Mouse (Mus musculus) hindbrain, embryonic 13.5 days (tissue): ENCODE measurements around the gene Ren1. TPM values are rescaled to one million over a fixed set of nuclear protein-coding genes. Genes with fewer than 3 reads are reported as not detected.

ENCODE experiments used
- ATAC-seq: fragments of 200-750 bp; cut with Nextera tagmentation; 2 replicates; pipeline ENCODE4 v1.8.0; 2017; ENCODE audit warnings: moderate TSS enrichment; ENCODE audit not compliant: low FRiP score
- H3K27ac ChIP-seq: fragments of 300-500 bp; sonication (generic); 2 replicates; pipeline ENCODE4 v1.5.1; 2015; ENCODE audit warnings: inconsistent platforms, mild to moderate bottlenecking, moderate library complexity
- H3K27me3 ChIP-seq: fragments of 300-500 bp; sonication (generic); 2 replicates; pipeline ENCODE4 v1.6.1; 2015; ENCODE audit warnings: mild to moderate bottlenecking, inconsistent platforms
- H3K36me3 ChIP-seq: fragments of 300-500 bp; sonication (generic); 2 replicates; pipeline ENCODE4 v1.6.1; 2015; ENCODE audit warnings: mild to moderate bottlenecking, inconsistent platforms
- H3K4me1 ChIP-seq: fragments of 300-500 bp; sonication (generic); replicated peaks from 2 replicates; pipeline ENCODE4 v1.6.1; 2015; ENCODE audit warnings: inconsistent platforms
- H3K4me2 ChIP-seq: fragments of 300-500 bp; sonication (generic); 2 replicates; pipeline ENCODE4 v1.6.1; 2015; ENCODE audit warnings: inconsistent platforms, mild to moderate bottlenecking, moderate library complexity
- H3K4me3 ChIP-seq: fragments of 300-500 bp; sonication (generic); 2 replicates; pipeline ENCODE4 v1.5.1; 2015; ENCODE audit warnings: mild to moderate bottlenecking, inconsistent platforms
- H3K9ac ChIP-seq: fragments of 300-500 bp; sonication (generic); 2 replicates; pipeline ENCODE4 v1.6.1; 2015; ENCODE audit warnings: mild to moderate bottlenecking, inconsistent platforms
- H3K9me3 ChIP-seq: fragments of 300-500 bp; sonication (generic); 2 replicates; pipeline ENCODE4 v1.6.1; 2016; ENCODE audit warnings: inconsistent platforms
- WGBS: fragments of 180-500 bp; shearing (Covaris S2); methylation state at CpG from one replicate; pipeline ENCODE4 v1.1.7; 2015; 5-methylcytosine and 5-hydroxymethylcytosine counted together
- polyA plus RNA-seq: library from polyadenylated mRNA; unstranded; fragments of >200 nt; fragmentation: Nextera tagmentation; extraction: Ambion mirVana; gene quantifications from 2 replicates; pipeline ENCODE4 v1.2.1, GENCODE M21; 2015

The Ren1 gene
- polyA plus RNA-seq = 3.7 and 4.2 TPM in 2 replicates

DNA sequence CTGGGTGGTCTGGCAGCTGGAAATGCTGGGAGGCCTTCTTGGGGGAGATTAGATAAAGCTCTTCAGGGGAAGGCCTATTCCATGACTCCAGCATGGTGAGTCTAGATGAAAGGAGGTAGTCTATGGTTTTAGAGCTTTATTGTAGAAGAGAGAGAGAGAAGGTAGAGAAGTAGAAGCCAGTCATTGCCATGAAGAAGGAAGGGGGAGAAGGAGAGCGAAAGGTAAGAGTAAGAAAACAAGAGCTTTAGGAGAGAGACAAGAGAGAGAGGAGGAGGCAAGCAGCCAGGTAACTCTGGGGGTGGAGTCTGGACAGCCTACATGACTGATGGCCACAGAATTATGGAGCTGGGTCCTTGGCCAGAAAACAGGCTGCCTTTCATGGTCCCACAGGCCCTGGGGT is at the start of gene Ren1:
Ren1 (plus strand) TSS at position 301 of the 400 bp plus-strand sequence.
- Histone ChIP-seq H3K27me3 (peaks cover 8% of the 10 kb centered on the region), H3K4me1 (peaks cover 17% of the 10 kb centered on the region), H3K9me3 (no peaks in the 10 kb centered on the region), H3K27ac (no peak within 1 kb of the TSS), H3K9ac (no peak within 1 kb of the TSS), H3K4me3 (no peak within 1 kb of the TSS), H3K36me3 (no peaks in the 10 kb centered on the region), H3K4me2 (no peak within 1 kb of the TSS)
- no peak for ATAC-seq
- 94% methylated on average over 1 of the region's 1 CpGs for WGBS

DNA sequence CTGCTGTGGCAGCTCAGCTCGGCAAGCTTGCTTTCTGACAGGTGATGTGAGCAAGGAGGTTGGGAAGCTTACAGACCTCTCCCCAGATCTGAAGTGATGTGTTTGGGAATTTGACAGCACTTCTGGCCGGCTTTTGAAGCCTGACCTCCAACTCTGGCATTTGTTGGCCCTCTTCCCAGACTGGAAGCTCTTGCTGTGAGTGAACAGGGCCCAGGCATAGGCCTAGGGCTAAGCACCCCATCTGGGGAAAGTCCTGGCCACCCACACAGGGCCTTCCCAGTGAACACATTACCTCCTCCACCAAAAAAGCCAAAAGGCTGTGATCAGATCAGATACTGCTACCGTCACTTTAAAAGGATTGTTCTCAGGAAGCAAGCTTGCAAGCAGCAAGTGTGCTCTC is 47.8 kb upstream of the Ren1 start:
- 52% methylated on average over 3 of the region's 3 CpGs for WGBS
- Histone ChIP-seq H3K9me3 (no peaks in the 10 kb centered on the region), H3K9ac (no peak overlapping the region), H3K27ac (peak overlapping the region; percentile 26; the same call in 1 of the 2 replicates), H3K4me2 (no peak overlapping the region), H3K36me3 (peaks cover 35% of the 10 kb centered on the region), H3K4me1 (peaks cover 27% of the 10 kb centered on the region), H3K27me3 (no peaks in the 10 kb centered on the region), H3K4me3 (no peak overlapping the region)
- no peak for ATAC-seq

DNA sequence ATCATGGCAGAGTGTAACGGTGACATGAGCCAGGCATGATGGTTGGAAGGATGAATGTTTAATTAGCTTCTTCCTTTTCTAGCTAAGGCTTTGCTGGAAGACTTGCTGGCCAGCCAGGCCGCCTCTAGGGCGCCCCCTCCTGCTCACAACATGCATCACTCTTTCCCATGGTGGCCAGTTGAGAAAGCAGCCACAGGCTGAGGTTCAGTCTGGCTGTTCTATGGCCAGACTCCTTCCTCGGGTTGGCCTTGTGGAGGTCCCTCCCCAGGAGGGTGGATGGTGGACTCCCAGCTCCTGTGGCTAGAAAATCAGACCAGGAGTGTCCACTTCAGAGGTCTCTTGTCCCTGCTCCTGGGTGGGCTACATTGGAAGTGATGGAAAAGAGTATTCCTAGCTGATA is 43.5 kb upstream of the Ren1 start:
- no peaks in the 10 kb centered on the region for H3K27me3 ChIP-seq
- WGBS = 3% methylated on average over 4 of the region's 4 CpGs
- no peak overlapping the region for H3K4me3 ChIP-seq
- no peak overlapping the region for H3K4me2 ChIP-seq
- peaks cover 18% of the 10 kb centered on the region for H3K4me1 ChIP-seq
- peaks cover 8% of the 10 kb centered on the region for H3K36me3 ChIP-seq
- H3K27ac ChIP-seq = 0 out of 2 replicates have a peak overlapping the region, but pooled peaks have one; percentile 35
- H3K9ac ChIP-seq = no peak overlapping the region
- no peak for ATAC-seq
- no peaks in the 10 kb centered on the region for H3K9me3 ChIP-seq

DNA sequence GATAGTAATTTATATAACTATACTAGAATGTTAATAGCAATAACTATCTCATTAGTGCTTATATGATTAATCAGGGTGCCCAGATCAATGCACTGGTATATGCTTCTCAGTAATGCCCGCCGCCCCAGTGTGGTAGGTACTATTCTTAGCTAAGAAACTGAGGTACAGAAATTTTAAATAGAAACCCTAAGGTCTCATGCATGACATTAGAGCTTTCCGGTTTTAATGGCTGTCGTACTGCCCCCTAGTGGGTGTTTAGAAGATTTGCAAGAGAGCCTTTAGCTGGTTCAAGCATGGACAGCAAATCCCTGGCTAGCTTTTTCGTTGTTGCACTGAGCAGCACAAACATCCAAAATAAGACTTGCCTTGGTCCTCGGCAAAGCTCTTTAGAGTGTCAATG is 43.0 kb upstream of the Ren1 start:
- no peak overlapping the region for H3K27ac ChIP-seq
- H3K9ac ChIP-seq = no peak overlapping the region
- H3K9me3 ChIP-seq = no peaks in the 10 kb centered on the region
- H3K4me1 ChIP-seq = peaks cover 18% of the 10 kb centered on the region
- H3K36me3 ChIP-seq = peaks cover 3% of the 10 kb centered on the region
- ATAC-seq = no peak
- WGBS = 16% methylated on average over 6 of the region's 6 CpGs
- H3K4me2 ChIP-seq = no peak overlapping the region
- no peaks in the 10 kb centered on the region for H3K27me3 ChIP-seq
- no peak overlapping the region for H3K4me3 ChIP-seq

DNA sequence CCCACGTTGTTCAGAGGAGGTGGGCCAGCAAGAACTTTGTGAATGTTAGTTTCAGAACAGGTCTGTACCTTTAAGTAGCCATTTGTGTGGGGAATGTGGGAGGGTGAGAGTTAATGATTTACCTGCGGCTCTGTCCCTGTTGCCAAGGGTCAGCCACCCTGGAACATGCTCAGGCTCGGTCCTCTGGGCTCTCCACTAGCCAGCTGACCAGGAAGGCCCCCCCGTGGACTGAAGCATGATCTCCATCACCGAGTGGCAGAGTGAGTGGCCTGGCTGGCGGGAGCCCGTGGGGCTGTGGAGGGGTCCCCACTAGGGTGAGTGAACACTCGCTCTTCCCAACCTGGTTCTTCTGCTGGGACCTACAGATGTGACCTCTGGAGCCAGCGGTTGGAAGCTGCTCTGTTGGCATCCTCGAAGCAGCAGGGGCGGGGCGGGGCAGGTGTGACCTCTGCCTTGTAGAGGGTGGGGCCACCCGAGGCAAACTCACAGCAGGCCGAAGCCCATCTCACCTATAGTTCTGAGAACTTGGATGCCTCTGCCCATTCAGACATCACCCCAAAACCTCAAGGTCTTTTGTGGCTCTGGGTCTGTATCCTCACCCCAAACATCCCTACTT is 40.5 kb upstream of the Ren1 start, which contains the start of gene Golt1a:
Golt1a (plus strand) TSS at position 149 of the 616 bp plus-strand sequence.
- Histone ChIP-seq H3K4me1 (peaks cover 22% of the 10 kb centered on the region), H3K4me2 (no peak within 1 kb of the TSS), H3K9me3 (no peaks in the 10 kb centered on the region), H3K27me3 (no peaks in the 10 kb centered on the region), H3K27ac (no peak within 1 kb of the TSS), H3K9ac (no peak within 1 kb of the TSS), H3K4me3 (no peak within 1 kb of the TSS), H3K36me3 (no peaks in the 10 kb centered on the region)
- ATAC-seq = no peak
- WGBS = 51% methylated on average over 12 of the region's 14 CpGs

DNA sequence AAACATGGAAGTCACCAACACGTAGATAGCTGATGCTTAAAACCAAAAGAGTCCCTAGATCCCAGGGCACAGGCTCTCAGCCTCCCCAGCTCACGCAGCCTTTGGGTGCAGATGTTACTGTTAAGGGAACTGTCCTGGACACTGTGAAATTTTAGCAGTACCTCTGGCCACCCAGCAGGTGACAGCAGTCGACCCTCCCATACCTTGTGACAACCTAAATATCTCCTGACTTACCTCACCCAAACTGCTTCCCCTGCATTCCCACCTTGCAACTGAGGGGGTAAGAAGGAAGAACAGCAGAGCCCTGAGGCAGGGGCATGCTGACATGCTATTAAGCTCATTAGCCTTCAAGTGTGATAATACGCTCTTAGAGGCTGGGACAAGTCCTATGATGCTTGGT is 39.1 kb upstream of the Ren1 start:
- no peak overlapping the region for H3K4me2 ChIP-seq
- no peaks in the 10 kb centered on the region for H3K36me3 ChIP-seq
- H3K27me3 ChIP-seq = no peaks in the 10 kb centered on the region
- 0 out of 2 replicates have a peak overlapping the region, but pooled peaks have one; percentile 69 for H3K27ac ChIP-seq
- WGBS = 58% methylated on average over 4 of the region's 4 CpGs
- H3K4me3 ChIP-seq = no peak overlapping the region
- H3K9me3 ChIP-seq = no peaks in the 10 kb centered on the region
- 0 out of 2 replicates have a peak, but pooled peaks have one; percentile 14 for ATAC-seq
- peaks cover 22% of the 10 kb centered on the region for H3K4me1 ChIP-seq
- no peak overlapping the region for H3K9ac ChIP-seq

DNA sequence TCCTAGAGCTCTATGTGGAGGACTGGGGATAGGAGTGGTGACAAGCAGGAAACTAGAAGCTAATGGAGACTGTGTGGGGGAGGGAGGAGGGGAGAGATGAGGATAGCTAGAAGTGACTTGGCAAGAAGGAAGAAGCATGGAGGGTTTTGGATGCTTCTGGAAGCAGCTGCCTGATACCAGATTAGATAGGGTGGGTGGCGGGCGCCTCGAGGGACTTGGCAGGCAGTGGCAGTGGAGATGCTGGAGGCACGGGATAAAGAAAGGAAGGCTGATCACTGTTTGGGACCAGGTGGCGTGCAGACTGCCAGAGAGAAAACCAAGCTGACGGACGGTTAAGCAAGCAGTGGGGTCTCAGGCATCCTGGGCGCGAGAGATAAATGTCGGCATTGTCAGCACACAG is 38.4 kb upstream of the Ren1 start:
- H3K4me1 ChIP-seq = peaks cover 20% of the 10 kb centered on the region
- peak overlapping the region; percentile 69 for H3K27ac ChIP-seq
- H3K4me3 ChIP-seq = no peak overlapping the region
- ATAC-seq = peak; percentile 40
- WGBS = 16% methylated on average over 10 of the region's 10 CpGs
- no peaks in the 10 kb centered on the region for H3K27me3 ChIP-seq
- no peaks in the 10 kb centered on the region for H3K36me3 ChIP-seq
- peak overlapping the region; percentile 31; the same call in 1 of the 2 replicates for H3K4me2 ChIP-seq
- no peaks in the 10 kb centered on the region for H3K9me3 ChIP-seq
- peak overlapping the region; percentile 39; the same call in 1 of the 2 replicates for H3K9ac ChIP-seq

DNA sequence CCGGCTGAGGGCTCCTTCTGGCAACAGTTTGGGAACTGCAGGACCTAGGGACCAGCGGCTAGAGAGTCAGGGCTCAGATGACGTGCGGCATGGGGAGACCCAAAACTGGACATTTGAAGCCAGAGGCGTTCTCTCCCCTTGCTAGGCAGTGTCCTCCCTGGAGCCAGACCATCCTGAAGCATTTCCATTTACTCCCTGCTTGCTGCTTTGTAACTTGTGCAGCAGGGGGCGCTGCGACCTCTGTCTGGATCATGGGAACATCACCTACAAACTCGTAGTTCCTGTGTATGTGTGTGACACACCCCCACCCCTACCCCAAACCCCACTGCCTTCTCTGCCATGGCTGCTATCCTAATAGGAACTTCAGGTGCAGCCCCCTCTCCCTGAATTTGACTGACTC is 35.9 kb upstream of the Ren1 start:
- H3K9ac ChIP-seq = no peak overlapping the region
- no peak for ATAC-seq
- no peaks in the 10 kb centered on the region for H3K27me3 ChIP-seq
- no peaks in the 10 kb centered on the region for H3K9me3 ChIP-seq
- no peaks in the 10 kb centered on the region for H3K36me3 ChIP-seq
- peaks cover 19% of the 10 kb centered on the region for H3K4me1 ChIP-seq
- no peak overlapping the region for H3K4me3 ChIP-seq
- H3K27ac ChIP-seq = no peak overlapping the region
- H3K4me2 ChIP-seq = no peak overlapping the region
- WGBS = 20% methylated on average over 8 of the region's 8 CpGs

DNA sequence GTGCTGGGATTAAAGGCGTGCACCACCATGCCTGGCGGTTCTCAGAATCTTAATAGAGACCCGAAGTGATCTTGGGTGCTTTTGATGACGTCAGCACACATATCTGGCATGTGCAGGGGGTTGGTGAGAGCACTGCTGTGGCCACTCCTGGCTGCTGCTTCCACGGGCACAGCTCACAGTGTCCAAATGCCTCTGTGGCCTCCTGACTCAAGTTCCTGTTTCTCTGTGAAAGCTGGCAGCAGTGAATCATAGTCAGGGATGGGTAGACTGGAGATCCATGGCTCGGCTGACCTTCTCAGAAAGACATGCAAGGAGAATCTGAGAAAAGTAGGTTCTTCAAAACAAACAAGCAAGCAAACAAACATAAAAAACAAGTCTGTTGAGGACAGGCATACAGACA is 34.5 kb upstream of the Ren1 start:
- no peaks in the 10 kb centered on the region for H3K9me3 ChIP-seq
- no peak overlapping the region for H3K4me2 ChIP-seq
- no peak overlapping the region for H3K4me3 ChIP-seq
- no peak overlapping the region for H3K9ac ChIP-seq
- WGBS = 86% methylated on average over 6 of the region's 6 CpGs
- H3K27ac ChIP-seq = no peak overlapping the region
- H3K27me3 ChIP-seq = no peaks in the 10 kb centered on the region
- H3K36me3 ChIP-seq = no peaks in the 10 kb centered on the region
- H3K4me1 ChIP-seq = peaks cover 20% of the 10 kb centered on the region
- no peak for ATAC-seq

DNA sequence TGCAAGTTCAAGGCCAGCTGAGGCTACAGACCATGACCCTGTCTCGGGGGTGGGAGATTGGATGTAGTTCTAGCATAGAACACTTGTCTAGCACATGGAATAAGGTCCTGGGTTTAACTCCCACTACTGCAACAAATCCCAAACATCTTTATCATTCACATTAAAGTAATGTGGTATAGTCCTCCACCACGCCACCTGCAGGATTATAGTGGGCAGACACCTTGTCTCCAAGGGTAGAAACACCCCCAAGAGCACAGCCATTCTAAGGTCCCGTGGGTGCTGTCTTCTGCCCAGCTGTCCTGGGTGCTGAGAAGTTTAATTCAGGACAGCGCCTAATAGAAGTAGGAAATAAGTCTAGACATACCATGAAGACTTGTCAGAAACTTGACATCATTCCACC is 33.7 kb upstream of the Ren1 start:
- H3K9me3 ChIP-seq = no peaks in the 10 kb centered on the region
- no peaks in the 10 kb centered on the region for H3K36me3 ChIP-seq
- H3K4me1 ChIP-seq = peaks cover 25% of the 10 kb centered on the region
- no peak overlapping the region for H3K4me2 ChIP-seq
- no peak overlapping the region for H3K9ac ChIP-seq
- H3K4me3 ChIP-seq = no peak overlapping the region
- WGBS = 86% methylated on average over 4 of the region's 4 CpGs
- H3K27me3 ChIP-seq = no peaks in the 10 kb centered on the region
- ATAC-seq = no peak
- no peak overlapping the region for H3K27ac ChIP-seq

DNA sequence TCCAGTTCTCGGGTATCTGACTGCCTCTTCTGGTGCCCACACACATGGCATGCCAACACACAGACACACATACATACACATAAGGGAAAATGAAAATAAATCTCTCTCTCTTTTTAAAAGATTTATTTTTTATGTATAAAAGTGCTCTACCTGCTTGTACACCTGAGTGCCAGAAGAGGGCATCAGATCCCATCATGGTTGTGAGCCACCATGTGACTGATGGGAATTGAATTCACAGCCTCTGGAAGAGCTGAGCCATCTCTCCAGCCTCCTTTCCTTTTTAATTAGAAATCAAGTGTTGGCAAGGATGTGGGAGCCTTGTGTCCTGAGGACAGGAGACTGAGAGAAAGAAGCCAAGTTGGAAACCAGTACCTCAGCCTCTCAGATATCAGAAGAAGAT is 33.2 kb upstream of the Ren1 start:
- peaks cover 20% of the 10 kb centered on the region for H3K4me1 ChIP-seq
- H3K9me3 ChIP-seq = no peaks in the 10 kb centered on the region
- no peak overlapping the region for H3K9ac ChIP-seq
- H3K4me2 ChIP-seq = no peak overlapping the region
- no peaks in the 10 kb centered on the region for H3K27me3 ChIP-seq
- no peak for ATAC-seq
- H3K36me3 ChIP-seq = no peaks in the 10 kb centered on the region
- no peak overlapping the region for H3K4me3 ChIP-seq
- no peak overlapping the region for H3K27ac ChIP-seq
- WGBS = 93% methylated on average over 1 of the region's 1 CpGs

DNA sequence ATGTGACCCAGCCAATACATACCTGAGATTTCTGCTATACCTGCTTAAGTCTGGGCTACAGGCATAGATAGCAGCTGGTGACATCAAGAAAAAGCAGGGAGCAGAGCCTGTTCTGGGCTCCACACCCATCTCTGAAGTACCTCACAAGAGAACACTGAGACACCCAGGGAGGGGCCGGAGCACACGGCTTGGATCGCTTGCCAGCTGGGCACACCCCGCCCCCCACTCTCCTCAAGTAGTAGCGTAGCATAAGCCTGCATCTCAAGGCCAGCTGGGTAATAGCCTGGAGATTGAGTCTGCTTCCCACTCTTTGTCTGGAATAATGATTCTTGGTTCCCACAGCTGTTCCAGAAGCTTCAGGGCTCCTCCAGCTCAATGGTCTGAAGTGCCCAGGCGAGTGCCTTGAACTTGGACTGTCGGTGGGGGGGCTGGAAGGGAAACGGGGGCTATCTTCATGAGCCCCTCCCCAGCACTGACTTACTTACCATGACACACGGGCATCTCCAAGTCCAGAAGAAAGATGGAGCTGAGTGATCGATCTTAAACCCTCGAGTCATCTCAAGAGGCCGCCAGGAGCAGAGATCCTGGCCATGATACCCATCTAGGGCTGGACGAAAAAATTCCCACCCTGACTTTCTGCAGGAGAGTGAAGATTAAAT is 28.9 kb upstream of the Ren1 start, which contains the start of gene Kiss1:
Kiss1 (plus strand) TSS at position 609 of the 659 bp plus-strand sequence.
- H3K9me3 ChIP-seq = no peaks in the 10 kb centered on the region
- 80% methylated on average over 13 of the region's 13 CpGs for WGBS
- ATAC-seq = 0 out of 2 replicates have a peak, but pooled peaks have one; percentile 36

More for the DNA sequence above, 28.9 kb upstream of the Ren1 start, which contains the start of gene Kiss1:
- H3K27me3 ChIP-seq = 0 out of 2 replicates have a peak, but pooled peaks cover 3% of the 10 kb centered on the region
- H3K4me2 ChIP-seq = no peak within 1 kb of the TSS
- H3K4me3 ChIP-seq = no peak within 1 kb of the TSS
- no peak within 1 kb of the TSS; the same call in 1 of the 2 replicates for H3K27ac ChIP-seq
- H3K9ac ChIP-seq = no peak within 1 kb of the TSS
- H3K36me3 ChIP-seq = no peaks in the 10 kb centered on the region
- peaks cover 19% of the 10 kb centered on the region for H3K4me1 ChIP-seq
